In the genomic region with DNA sequence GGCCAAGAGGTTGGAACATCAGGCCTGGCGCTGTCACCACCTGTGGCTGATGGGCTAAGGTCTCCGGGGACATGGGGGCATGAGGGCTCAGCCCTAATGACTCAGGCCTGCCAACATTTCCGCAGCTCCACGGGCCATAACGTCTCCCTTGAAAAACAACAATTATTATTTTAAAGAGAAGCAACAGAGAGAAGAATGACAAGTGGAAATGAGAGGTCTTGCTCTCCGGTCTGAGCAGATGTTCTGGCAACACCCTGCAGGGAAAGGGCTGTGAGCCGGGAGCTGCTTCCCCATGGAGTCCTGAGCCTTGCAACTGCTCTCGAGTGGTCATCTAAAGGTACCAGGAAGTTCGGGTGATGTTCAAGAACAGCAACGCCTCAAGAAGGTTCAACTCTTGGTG, we compare ENCODE assay signal across 25 mouse cellular contexts.
DNase-seq lines count a peak whose midpoint lies in the region; ATAC-seq lines count a peak whose summit lies in the region.
"Had no signal": no experiment of that assay in that cellular context is flagged by ENCODE, and none has a peak within 500 bp of the region (broad histone marks: within the 10 kb centered on the region; RNA-seq: fewer than 3 reads in every experiment).

No protein-coding gene starts in this region.

- 0 out of 2 replicates have a peak, but pooled peaks cover 9% of the 10 kb centered on the region for H3K4me1 ChIP-seq in neural tube, embryonic 15.5 days
- H3K4me1 ChIP-seq in hindbrain, embryonic 16.5 days (ENCODE audit: control insufficient read depth, insufficient read depth, low read depth, low read length) = peaks cover 8% of the 10 kb centered on the region
- H3K4me1 ChIP-seq: heart, embryonic 10.5 days; heart, embryonic 15.5 days; liver, embryonic 12.5 days; stomach, embryonic 15.5 days had no signal

- H3K4me3 ChIP-seq in neural tube, embryonic 15.5 days (replicated peaks) = no peak overlapping the region
- H3K4me3 ChIP-seq in hindbrain, embryonic 16.5 days (ENCODE audit: low read length) = no peak overlapping the region
- H3K4me3 ChIP-seq: forebrain, embryonic 13.5 days; heart, embryonic 10.5 days; heart, embryonic 15.5 days; limb, embryonic 13.5 days; liver, embryonic 12.5 days; stomach, embryonic 15.5 days had no signal

- no peak overlapping the region for H3K9ac ChIP-seq in neural tube, embryonic 15.5 days (replicated peaks)
- no peak overlapping the region for H3K9ac ChIP-seq in hindbrain, embryonic 16.5 days (ENCODE audit: low read depth, low read length)
- H3K9ac ChIP-seq: forebrain, embryonic 13.5 days; heart, embryonic 15.5 days; limb, embryonic 13.5 days; liver, embryonic 12.5 days; liver, postnatal 0 days; stomach, embryonic 15.5 days had no signal

- no peaks in the 10 kb centered on the region for H3K36me3 ChIP-seq in neural tube, embryonic 15.5 days
- no peaks in the 10 kb centered on the region for H3K36me3 ChIP-seq in hindbrain, embryonic 16.5 days (ENCODE audit: control insufficient read depth, insufficient read depth, low read length)
- H3K36me3 ChIP-seq: G1E; heart, embryonic 10.5 days; heart, embryonic 15.5 days; limb, embryonic 13.5 days; liver, embryonic 12.5 days; stomach, embryonic 15.5 days had no signal

- no peaks in the 10 kb centered on the region for H3K27me3 ChIP-seq in neural tube, embryonic 15.5 days (replicated peaks)
- no peaks in the 10 kb centered on the region for H3K27me3 ChIP-seq in hindbrain, embryonic 16.5 days (replicated peaks; ENCODE audit: control insufficient read depth, insufficient read depth, low read length)
- H3K27me3 ChIP-seq: forebrain, embryonic 13.5 days; heart, embryonic 15.5 days; liver, embryonic 12.5 days; stomach, embryonic 15.5 days had no signal

- no peak for ATAC-seq in neural tube, embryonic 15.5 days (ENCODE audit: low FRiP score)
- no peak for ATAC-seq in hindbrain, embryonic 16.5 days
- ATAC-seq: forebrain, embryonic 13.5 days; hindbrain, postnatal 0 days; intestine, embryonic 16.5 days; liver, embryonic 12.5 days; liver, postnatal 0 days; lung, postnatal 0 days had no signal

- 87% methylated on average over 10 of the region's 10 CpGs for WGBS in neural tube, embryonic 15.5 days
- 69% methylated on average over 10 of the region's 10 CpGs for WGBS in hindbrain, embryonic 16.5 days

- DNase-seq in embryo, embryonic 10 days (ENCODE audit: low spot score) = peak; percentile 58
- DNase-seq in embryo, embryonic 9.5 days (ENCODE audit: extremely low spot score) = no peak
- DNase-seq in kidney, postnatal 10 days = peak; percentile 55
- DNase-seq in kidney, adult 11 months = no peak
- DNase-seq in neural tube, embryonic 10.5 days (ENCODE audit: extremely low spot score, low spot score) = peak; percentile 38
- DNase-seq: adrenal gland, adult 8-10 months; cerebellum, adult 2 months; cerebellum, postnatal 14 days; gastrocnemius, postnatal 10 days; liver, postnatal 0 days; midbrain, embryonic 14.5 days; right cerebral cortex, postnatal 25 days had no signal

- H3K27ac ChIP-seq in neural tube, embryonic 15.5 days (replicated peaks) = no peak overlapping the region
- H3K27ac ChIP-seq in hindbrain, embryonic 16.5 days (ENCODE audit: low read depth, low read length) = no peak overlapping the region
- H3K27ac ChIP-seq: forebrain, embryonic 13.5 days; heart, embryonic 10.5 days; heart, embryonic 15.5 days; hindbrain, postnatal 0 days; liver, embryonic 12.5 days; macrophage; stomach, embryonic 15.5 days had no signal

- H3K9me3 ChIP-seq in neural tube, embryonic 15.5 days (replicated peaks) = no peaks in the 10 kb centered on the region
- no peaks in the 10 kb centered on the region for H3K9me3 ChIP-seq in hindbrain, embryonic 16.5 days (ENCODE audit: control insufficient read depth, low read length)
- H3K9me3 ChIP-seq: forebrain, embryonic 13.5 days; G1E; heart, embryonic 10.5 days; heart, embryonic 15.5 days; limb, embryonic 13.5 days; liver, embryonic 12.5 days; stomach, embryonic 15.5 days had no signal

- H3K4me2 ChIP-seq in neural tube, embryonic 15.5 days = no peak overlapping the region
- H3K4me2 ChIP-seq in hindbrain, embryonic 16.5 days (ENCODE audit: low read length) = no peak overlapping the region
- H3K4me2 ChIP-seq: forebrain, embryonic 13.5 days; heart, embryonic 15.5 days; liver, embryonic 12.5 days; stomach, embryonic 15.5 days had no signal

Comparison
In these comparisons a context has a peak if more than half of its experiments do, and no peak if none do; other contexts are left out.
1. DNase-seq: peak in embryo, embryonic 10 days (single experiment), kidney, postnatal 10 days (single experiment) and neural tube, embryonic 10.5 days (single experiment); none in embryo, embryonic 9.5 days (single experiment) and kidney, adult 11 months (single experiment).